Mouse (Mus musculus) G1E-ER4 (cell line): Measurements from ENCODE around the gene Wfikkn1. TPM values are rescaled to one million over a fixed set of nuclear protein-coding genes. Genes with fewer than 3 reads are reported as not detected.

Experiments
- GATA1 ChIP-seq: IDR thresholded peaks from one replicate; pipeline ENCODE4 v1.8.0; 2012; ENCODE audit warnings: low read length, inconsistent platforms
- polyA plus RNA-seq: library from polyadenylated mRNA; stranded (reverse); fragments of >175 nt; gene quantifications from 2 replicates; pipeline ENCODE4 v1.2.3, GENCODE M21; 2012

Gene Wfikkn1
- 1.6 and 1.9 TPM in 2 replicates for polyA plus RNA-seq

GRCm38 (mm10) chr17:25880196-25880910 is at the start of gene Wfikkn1:
Gene Wfikkn1 (minus strand): TSS chr17:25880858.
- no peak for TF ChIP-seq GATA1

- TF ChIP-seq GATA1, result no peak
Observed at GRCm38 (mm10) chr17:25925348-25925747, 44.7 kb upstream of the Wfikkn1 start.

GRCm38 (mm10) chr17:25922120-25922519 is 41.5 kb upstream of the Wfikkn1 start:
- TF ChIP-seq GATA1, result no peak

DNA sequence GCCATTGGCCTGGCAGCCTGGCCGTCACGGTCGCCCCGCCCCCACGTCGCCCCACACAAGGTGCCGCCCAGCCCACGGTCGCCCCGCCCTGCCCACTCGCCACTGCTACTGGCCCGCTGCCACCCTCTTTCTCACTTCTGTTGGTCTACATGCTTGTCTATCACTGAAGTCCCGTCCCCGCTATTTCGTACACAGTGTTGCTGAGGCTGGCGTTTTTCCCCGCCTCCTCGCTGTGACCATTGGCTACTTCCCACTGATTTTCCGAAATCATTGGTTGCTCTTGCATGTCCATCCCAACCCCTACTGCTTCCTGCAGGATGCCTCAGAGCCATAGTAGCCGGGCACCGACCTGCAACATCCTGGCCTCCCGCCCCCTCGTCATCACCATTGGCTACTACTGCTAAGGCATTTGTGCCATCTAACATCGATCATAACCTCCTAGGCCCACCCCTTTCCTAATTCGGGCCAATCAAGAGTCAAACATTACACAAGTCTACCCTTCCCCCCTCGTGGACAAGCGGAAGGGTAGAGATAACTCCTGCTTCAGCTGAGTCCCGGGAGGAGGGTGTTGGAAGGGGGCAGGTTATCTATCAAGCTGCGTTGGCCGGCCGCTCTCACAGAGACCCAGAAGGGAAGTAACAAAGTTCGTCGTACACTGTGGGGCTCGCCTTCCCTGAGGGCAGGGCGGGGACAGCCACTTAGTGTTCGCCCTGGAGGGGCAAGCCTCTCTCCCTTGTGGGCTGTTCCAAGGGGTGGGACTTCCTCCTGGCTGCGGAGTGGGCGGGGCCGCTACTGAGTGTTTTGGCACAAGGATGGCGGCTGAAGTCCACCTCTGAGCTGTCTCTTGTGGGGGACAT is 39.4 kb upstream of the Wfikkn1 start:
- TF ChIP-seq GATA1, result no peak

GRCm38 (mm10) chr17:25919144-25919785 is 38.6 kb upstream of the Wfikkn1 start, which contains the start of gene Rab40c:
Gene Rab40c (minus strand): TSS chr17:25919727.
- TF ChIP-seq GATA1, result no peak

DNA sequence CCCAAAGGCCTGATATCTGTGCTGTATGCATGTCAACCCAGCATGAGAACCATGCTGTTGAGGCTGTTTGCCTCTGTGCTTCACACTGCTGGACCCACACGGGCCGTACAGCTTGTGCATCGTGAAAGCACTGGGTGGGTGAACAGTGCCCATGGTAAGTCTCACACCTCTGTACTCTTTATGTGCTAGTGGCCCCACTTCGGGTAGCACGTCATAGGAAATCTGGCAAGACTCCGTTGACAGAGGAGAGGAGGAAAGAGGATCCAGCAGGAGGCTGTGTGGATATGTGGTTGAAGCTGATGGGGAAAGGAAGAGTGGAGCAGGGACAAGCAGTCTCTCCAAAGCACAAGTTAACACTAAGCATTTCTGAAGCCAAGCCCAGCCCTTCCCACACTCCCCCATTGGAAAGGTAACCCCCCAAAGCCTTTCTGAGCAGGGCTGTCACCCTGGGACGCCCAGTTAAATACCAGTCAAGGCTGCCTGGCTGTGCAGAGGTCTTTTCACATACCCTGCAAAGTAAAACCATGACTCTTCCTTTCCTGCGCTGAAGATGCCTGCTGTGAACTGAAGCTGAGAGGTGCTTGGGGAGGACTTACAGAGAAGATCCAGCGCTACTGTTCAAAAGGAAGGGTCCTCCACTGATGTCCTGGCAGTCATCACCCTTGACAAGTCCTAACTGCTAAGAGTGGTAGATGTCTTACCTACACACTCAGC is 37.5 kb upstream of the Wfikkn1 start:
- no peak for TF ChIP-seq GATA1

- no peak for TF ChIP-seq GATA1
Observed at GRCm38 (mm10) chr17:25916931-25917647, 36.4 kb upstream of the Wfikkn1 start.

DNA sequence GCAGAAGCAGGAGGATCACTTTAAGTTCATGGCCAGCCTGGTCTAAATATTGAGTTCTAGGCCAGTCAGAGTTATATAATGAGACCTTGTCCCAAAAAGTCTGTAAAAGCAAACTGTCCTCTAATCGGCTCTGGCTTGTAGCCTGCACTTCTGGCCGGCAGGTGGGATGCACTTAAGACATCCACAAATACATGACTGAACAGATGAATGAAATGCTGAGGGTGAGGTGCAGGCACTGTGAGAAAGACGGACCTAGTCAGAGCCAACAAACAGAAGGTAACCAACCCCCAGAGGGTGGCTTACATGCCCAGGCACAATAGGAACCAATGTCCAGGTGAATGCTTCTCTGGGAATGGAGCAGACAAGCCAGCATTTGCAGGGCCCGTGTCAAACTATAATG is 33.6 kb upstream of the Wfikkn1 start:
- no peak for TF ChIP-seq GATA1

GRCm38 (mm10) chr17:25913877-25914275 is 33.2 kb upstream of the Wfikkn1 start:
- peak; percentile 43 for TF ChIP-seq GATA1

DNA sequence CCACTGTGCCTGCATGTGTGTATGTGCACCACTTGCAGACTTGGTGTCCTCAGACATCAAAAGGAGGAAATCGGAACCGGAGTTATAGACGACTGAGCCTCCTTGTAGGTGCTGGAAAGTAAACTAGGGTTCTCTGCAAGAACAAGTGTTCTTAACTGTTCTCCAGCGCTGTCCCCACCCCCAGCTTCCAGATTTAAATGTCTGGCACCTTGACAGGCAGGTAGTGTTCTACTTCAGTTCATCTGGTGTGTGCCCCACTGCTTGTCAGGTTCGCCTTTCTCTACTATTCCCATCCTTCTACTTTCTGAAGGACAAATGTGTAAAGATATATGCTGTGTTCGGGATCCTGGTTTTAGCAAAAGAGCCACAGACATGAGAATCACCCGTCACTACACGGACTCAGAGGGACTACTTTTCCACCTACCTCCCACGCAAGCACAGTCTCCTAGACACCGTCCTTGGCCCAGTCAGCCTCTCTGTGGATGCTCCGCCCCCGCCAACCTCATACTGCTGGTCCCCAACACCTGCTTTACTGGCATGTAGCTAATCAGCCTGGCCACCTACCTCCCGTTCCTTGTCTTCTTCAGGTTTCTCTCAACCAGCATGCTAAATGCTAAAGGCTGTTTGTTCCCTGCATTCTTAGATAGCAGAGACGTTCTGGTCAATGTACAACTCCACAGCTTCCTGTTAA is 32.7 kb upstream of the Wfikkn1 start:
- TF ChIP-seq GATA1, result no peak

- no peak for TF ChIP-seq GATA1
Observed at GRCm38 (mm10) chr17:25911816-25912215, 31.2 kb upstream of the Wfikkn1 start.

DNA sequence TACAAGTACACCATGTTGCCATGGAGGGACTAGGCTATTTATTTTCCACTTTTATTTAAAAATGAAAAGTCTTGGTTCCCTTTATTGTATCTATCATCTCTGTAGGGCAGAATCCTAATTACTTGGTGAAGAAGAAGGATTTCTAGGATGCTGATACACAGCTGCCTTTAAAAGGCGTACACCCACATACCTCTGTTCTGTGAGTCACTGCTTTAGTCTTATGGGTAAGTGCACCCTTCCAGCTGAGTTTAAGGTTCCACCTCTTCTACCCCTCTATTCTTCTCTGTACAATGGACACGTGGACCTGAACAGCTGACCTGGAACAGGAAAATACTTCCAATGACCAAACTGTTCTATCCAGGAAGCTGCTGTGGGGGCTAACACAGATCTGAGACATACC is 27.0 kb upstream of the Wfikkn1 start:
- no peak for TF ChIP-seq GATA1

DNA sequence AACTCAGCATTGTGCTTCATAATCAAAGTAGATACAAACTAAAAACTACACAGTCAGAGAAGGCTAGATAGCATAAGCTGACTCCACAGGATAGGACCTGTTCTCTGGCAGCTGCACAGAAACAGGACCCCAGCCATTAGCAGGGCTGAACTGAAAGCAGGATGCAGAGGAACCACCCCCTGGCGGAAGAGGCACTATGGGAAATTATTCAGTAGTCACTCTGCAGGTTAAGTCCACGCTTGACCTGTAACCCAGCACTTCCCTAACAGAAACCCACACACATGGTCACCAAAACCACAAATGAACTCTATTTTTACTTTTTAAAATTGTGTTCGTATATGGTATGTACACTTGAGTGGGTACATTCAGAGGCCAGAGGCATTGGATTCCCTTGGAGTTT is 22.4 kb upstream of the Wfikkn1 start:
- TF ChIP-seq GATA1, result no peak

DNA sequence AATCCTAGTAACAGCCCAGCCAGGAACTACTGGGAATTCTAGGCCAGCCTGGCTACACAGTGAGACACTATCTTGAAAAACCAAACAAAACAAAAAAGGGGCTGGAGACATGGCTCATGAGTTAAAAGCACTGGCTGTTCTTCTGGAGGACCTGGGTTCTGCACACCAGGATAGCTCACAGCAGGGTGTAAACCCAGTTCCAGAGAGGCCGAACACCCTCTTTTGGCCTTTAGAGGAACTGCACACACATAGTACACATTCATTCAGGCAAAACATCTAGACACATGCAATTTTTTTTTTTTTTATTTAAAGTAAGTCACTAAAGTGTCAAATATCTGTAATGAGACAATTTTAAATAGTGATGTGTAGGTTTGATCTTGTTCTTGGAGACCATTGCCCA is 19.5 kb upstream of the Wfikkn1 start:
- no peak for TF ChIP-seq GATA1
